Mouse (Mus musculus): ENCODE results near the gene Klhdc4.

Gene Klhdc4

GRCm38 (mm10) chr8:121850018-121850417 is 20.6 kb upstream of the Klhdc4 start:
- DNase-seq (ENCODE audit: extremely low read depth, low read depth), result peak; percentile 81

- no peak for DNase-seq (ENCODE audit: extremely low read depth, low read depth)
These were observed 19.9 kb upstream of the Klhdc4 start for GRCm38 (mm10) chr8:121849303-121849702.

GRCm38 (mm10) chr8:121848495-121848894 is 19.1 kb upstream of the Klhdc4 start:
- peak; percentile 63 for DNase-seq (ENCODE audit: extremely low read depth, low read depth)

- DNase-seq (ENCODE audit: extremely low read depth, low read depth), result peak; percentile 43
These were observed 18.6 kb upstream of the Klhdc4 start for GRCm38 (mm10) chr8:121847987-121848386.

- DNase-seq (ENCODE audit: extremely low read depth, low read depth), result peak; percentile 43
These were observed 18.0 kb upstream of the Klhdc4 start for GRCm38 (mm10) chr8:121847261-121847822.

- no peak for DNase-seq (ENCODE audit: extremely low read depth, low read depth)
These were observed 17.4 kb upstream of the Klhdc4 start for GRCm38 (mm10) chr8:121846815-121847214.

GRCm38 (mm10) chr8:121844765-121845164 is 15.4 kb upstream of the Klhdc4 start:
- no peak for DNase-seq (ENCODE audit: extremely low read depth, low read depth)

GRCm38 (mm10) chr8:121843184-121843733 is 13.9 kb upstream of the Klhdc4 start:
- DNase-seq (ENCODE audit: extremely low read depth, low read depth), result no peak

- no peak for DNase-seq (ENCODE audit: extremely low read depth, low read depth)
These were observed 12.9 kb upstream of the Klhdc4 start for GRCm38 (mm10) chr8:121842064-121842955.

- peak; percentile 79 for DNase-seq (ENCODE audit: extremely low read depth, low read depth)
These were observed 11.9 kb upstream of the Klhdc4 start for GRCm38 (mm10) chr8:121841242-121841641.

GRCm38 (mm10) chr8:121832503-121832902 is 3.1 kb upstream of the Klhdc4 start:
- DNase-seq (ENCODE audit: extremely low read depth, low read depth), result peak; percentile 81

- no peak for DNase-seq (ENCODE audit: extremely low read depth, low read depth)
These were observed 2.7 kb upstream of the Klhdc4 start for GRCm38 (mm10) chr8:121832061-121832460.

- peak; percentile 80 for DNase-seq (ENCODE audit: extremely low read depth, low read depth)
These were observed 501 bp upstream of the Klhdc4 start for GRCm38 (mm10) chr8:121829777-121830362.

GRCm38 (mm10) chr8:121828376-121829023 is 869 bp downstream of the Klhdc4 start:
- DNase-seq (ENCODE audit: extremely low read depth, low read depth), result no peak

- DNase-seq (ENCODE audit: extremely low read depth, low read depth), result no peak
These were observed 1.6 kb downstream of the Klhdc4 start for GRCm38 (mm10) chr8:121827726-121828125.

GRCm38 (mm10) chr8:121821770-121822169 is 7.6 kb downstream of the Klhdc4 start:
- DNase-seq (ENCODE audit: extremely low read depth, low read depth), result no peak

GRCm38 (mm10) chr8:121821320-121821719 is 8.0 kb downstream of the Klhdc4 start:
- no peak for DNase-seq (ENCODE audit: extremely low read depth, low read depth)

- no peak for DNase-seq (ENCODE audit: extremely low read depth, low read depth)
These were observed 8.5 kb downstream of the Klhdc4 start for GRCm38 (mm10) chr8:121820840-121821239.

GRCm38 (mm10) chr8:121818226-121818625 is 11.1 kb downstream of the Klhdc4 start:
- DNase-seq (ENCODE audit: extremely low read depth, low read depth), result no peak

GRCm38 (mm10) chr8:121811931-121812570 is 17.3 kb downstream of the Klhdc4 start:
- no peak for DNase-seq (ENCODE audit: extremely low read depth, low read depth)

- DNase-seq (ENCODE audit: extremely low read depth, low read depth), result no peak
These were observed 17.9 kb downstream of the Klhdc4 start for GRCm38 (mm10) chr8:121811502-121811901.

Measured in MEL-GATA-1-ER (cell line).